Mouse (Mus musculus) layer of hippocampus, adult 2 months (tissue): ENCODE results near the gene Hoxb9. TPM values are rescaled to one million over a fixed set of nuclear protein-coding genes. Genes with fewer than 3 reads are reported as not detected.

Experiments
- DNase-seq, 2 experiments: peaks; one replicate each; pipeline ENCODE4 v3.0.0; 2022; ENCODE audit warnings: low spot score in 2 of 2
- H3K27ac ChIP-seq: fragments of 200-600 bp; 2 replicates; pipeline ENCODE4 v1.8.1; 2022
- H3K4me3 ChIP-seq: fragments of 200-600 bp; 2 replicates; pipeline ENCODE4 v1.8.1; 2022; ENCODE audit warnings: mild to moderate bottlenecking
- CTCF ChIP-seq: fragments of 200-600 bp; conservative IDR thresholded peaks from 2 replicates; pipeline ENCODE4 v1.8.1; 2022; ENCODE audit warnings: antibody characterized with exemption, mild to moderate bottlenecking, moderate library complexity
- total RNA-seq, 2 experiments: library from RNA; stranded (reverse); gene quantifications; 2 replicates each; pipeline ENCODE4 v1.2.3; 2021

Hoxb9 gene
- total RNA-seq, 2 experiments from 2014 or later: not detected

DNA sequence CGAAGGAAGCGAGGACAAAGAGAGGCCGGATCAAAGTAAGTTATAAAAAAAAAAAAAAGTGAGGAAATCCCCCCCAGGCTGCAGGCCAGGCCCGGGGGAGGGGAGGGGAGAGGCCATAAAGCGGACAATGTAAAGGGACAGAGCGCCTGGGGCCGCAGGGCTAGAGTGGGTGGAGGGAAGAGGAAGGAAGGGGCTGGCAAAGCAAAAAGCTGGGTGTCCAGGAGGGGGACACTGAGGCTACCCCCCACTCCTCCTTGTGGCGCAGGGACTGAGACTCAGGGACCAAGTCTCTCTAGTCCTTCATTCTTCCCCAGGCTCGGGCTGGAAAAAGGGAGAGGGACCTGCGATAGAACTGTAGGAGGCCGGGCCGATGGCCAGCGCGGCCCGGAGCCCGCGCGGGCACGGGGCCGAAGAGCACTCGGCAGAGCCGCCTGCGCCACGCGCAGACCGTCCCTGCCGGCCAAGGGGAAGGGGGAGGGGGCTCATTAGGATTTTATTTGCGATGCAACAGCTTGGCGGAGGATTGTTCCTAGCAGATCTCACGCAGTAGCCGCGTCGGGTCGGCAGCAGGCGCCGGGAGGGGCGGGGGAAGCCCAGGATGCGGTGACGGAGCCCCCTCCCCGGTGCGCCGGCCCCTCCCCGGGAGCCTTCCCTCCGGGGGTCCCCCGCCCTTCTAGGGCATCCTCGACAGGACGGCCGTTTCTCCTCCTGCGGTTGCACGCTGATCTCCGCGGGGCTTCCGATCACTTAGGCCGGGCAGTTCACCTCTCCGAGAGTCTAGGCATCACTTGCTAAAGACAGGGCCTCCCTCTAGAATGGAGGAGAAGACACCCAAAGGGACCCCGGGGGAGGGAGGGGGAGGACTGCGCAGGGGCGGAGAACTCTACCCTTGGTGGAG is 1.0 kb downstream of the Hoxb9 start:
- no peak overlapping the region for H3K27ac ChIP-seq
- TF ChIP-seq CTCF: no peak
- no peak for DNase-seq
- no peak overlapping the region for H3K4me3 ChIP-seq

DNA sequence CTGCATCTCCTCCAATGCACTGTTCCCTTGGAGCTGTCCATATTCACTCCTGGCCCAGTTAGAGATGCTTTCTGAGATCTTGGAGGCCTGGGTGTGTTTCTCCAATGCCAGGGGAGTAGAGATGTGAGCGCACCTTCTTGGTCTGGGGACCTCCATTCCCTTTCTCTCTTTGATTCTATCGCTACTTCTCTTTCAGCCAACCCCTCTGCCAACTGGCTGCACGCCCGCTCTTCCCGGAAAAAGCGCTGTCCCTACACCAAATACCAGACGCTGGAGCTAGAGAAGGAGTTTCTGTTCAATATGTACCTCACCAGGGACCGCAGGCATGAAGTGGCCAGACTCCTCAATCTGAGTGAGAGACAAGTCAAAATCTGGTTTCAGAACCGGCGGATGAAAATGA is 3.2 kb downstream of the Hoxb9 start:
- Histone ChIP-seq H3K4me3 (no peak overlapping the region), H3K27ac (no peak overlapping the region)
- TF ChIP-seq CTCF: no peak
- no peak for DNase-seq

DNA sequence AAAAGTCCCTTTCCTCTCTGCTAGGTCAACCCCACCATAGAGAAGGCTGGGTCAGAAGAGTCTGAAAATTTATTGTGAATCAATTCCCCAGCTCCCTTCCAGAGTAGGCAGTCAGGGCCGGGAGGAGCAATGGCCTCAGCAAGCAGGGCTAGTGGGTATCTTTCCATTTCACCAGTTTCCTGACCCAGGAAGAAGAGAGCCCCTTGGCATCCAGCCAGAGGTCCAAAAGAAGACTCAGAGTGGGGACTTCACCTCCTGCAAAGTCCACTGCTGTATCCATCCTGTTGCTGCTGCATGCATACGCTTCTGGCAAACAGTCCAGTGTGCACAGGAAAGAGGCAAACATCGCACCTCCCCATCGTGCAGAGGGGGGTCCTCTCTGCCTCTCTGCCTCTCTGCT is 4.6 kb downstream of the Hoxb9 start:
- no peak for TF ChIP-seq CTCF
- no peak overlapping the region for H3K4me3 ChIP-seq
- no peak overlapping the region for H3K27ac ChIP-seq
- no peak for DNase-seq

DNA sequence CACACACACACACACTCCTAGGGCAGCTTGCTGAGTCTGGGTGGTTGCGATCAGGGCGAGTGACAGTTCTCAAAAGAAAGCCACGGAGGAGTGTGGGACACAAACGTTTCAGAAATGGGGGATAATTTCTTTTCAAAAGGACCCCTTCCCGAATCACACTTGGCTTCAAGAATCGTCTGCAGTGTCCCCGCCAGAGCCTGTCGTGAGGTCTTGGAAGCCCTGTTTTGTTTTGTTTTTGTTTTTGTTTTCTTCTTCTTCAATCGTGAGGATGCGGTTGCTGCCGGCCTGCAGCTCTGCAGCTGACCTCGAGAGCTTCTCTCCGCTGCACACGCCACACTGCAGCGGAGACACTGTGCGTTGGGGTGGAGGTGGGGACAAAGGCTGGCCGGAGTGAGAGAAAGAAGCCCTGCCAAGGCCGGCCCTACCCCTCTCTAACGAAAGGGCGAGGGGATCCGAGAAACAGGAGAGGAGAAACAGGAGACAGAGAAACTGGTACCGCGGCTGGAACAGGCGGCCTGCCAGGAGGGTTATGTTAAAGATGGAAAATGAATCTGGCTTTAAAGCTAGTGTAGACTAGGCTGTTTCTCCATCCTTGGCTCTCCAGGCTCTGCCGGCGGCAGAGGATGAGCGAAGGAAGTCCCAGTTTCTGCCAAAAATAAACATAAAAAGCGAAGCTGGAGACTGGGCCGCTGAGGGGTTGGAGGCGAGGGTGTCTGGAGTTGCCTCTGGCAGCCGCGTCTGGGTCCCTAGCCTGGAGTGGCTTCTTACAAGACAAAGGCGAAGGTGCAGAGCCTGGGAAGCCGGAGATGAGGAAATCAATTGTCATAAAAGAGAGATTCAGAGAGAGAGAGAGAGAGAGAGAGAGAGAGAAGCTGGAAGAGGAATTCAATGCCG is 6.1 kb downstream of the Hoxb9 start:
- Histone ChIP-seq H3K27ac (no peak overlapping the region), H3K4me3 (no peak overlapping the region)
- DNase-seq: no peak
- no peak for TF ChIP-seq CTCF

DNA sequence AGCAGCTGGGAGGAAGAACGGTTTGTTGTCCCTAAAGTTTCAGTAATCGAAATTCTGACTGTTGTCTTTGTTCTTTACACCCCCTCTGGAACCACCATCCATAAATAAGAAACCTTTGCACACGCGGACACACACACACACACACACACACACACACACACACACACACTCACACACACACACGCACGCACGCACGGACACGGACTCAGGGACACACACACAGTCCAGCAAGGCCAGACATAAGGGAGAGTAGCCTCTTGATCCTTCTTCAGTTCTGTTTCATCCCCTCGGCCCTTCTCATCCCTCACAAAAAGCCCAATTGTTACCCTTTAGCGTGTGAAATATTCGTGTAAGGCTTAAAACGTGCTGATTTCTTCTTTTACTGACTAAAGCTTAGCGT is 7.1 kb downstream of the Hoxb9 start:
- Histone ChIP-seq H3K4me3 (no peak overlapping the region), H3K27ac (no peak overlapping the region)
- no peak for TF ChIP-seq CTCF
- DNase-seq: no peak

DNA sequence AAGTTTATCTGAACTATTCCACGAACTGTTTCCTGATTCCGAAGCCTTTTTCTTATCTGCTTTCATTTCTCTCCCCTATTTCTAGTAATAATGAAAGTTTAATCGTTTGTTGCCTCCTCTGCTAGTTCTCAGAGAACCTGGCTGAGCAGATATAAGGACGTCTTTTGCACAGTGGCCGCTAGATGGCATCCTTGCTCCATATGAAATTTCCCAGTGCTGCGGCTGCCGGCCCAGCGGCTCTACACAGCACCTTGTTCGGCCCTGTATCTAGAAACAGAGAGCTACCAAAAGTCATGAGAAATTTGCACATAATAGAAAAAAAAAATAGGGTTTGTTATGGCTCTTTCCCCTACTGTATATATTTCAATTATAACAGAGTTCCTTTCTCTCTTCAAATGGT is 7.5 kb downstream of the Hoxb9 start:
- Histone ChIP-seq H3K4me3 (no peak overlapping the region), H3K27ac (no peak overlapping the region)
- peak; percentile 97 for TF ChIP-seq CTCF
- DNase-seq: peak; percentile 80 to 90

DNA sequence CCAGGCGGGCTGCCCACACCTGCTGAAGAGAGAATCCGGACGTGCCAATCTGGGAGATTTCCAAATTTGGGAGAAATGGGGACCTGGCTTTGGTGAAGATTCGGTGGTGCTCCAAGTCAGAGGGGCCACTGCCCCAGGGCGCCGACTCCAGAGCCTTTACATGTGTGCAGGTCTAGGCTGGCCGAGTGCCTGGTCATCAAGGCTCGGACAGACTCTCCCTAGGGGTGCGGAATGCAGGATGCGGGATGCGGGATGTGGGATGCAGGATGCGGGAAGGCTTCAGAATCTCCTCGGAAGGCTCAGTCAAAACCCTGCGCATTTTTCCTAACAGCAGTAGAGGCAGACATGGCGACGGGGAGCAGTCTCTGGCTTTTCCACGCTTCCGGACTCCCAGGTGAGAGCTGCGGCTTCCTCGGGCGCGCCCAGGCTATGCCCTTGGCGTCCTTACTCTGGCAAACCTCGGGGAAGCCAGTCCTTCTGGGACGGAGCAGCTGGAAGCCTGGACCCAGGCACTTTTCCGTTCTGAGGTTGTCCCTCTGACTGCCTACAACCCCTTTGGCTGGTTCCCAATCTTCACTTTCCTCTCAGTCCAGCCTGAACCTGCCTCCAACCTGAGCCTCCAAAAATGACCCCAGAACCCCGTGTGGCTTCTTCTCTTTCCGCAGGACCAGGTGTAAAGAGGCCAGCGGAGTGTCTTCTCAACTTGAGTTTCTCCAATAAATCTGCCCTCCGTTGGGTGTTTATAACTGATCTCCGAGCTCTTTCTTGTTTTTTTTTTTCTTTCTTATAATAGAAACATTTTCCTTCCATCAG is 8.4 kb downstream of the Hoxb9 start:
- no peak for TF ChIP-seq CTCF
- no peak for DNase-seq
- no peak overlapping the region for H3K27ac ChIP-seq
- H3K4me3 ChIP-seq: no peak overlapping the region

DNA sequence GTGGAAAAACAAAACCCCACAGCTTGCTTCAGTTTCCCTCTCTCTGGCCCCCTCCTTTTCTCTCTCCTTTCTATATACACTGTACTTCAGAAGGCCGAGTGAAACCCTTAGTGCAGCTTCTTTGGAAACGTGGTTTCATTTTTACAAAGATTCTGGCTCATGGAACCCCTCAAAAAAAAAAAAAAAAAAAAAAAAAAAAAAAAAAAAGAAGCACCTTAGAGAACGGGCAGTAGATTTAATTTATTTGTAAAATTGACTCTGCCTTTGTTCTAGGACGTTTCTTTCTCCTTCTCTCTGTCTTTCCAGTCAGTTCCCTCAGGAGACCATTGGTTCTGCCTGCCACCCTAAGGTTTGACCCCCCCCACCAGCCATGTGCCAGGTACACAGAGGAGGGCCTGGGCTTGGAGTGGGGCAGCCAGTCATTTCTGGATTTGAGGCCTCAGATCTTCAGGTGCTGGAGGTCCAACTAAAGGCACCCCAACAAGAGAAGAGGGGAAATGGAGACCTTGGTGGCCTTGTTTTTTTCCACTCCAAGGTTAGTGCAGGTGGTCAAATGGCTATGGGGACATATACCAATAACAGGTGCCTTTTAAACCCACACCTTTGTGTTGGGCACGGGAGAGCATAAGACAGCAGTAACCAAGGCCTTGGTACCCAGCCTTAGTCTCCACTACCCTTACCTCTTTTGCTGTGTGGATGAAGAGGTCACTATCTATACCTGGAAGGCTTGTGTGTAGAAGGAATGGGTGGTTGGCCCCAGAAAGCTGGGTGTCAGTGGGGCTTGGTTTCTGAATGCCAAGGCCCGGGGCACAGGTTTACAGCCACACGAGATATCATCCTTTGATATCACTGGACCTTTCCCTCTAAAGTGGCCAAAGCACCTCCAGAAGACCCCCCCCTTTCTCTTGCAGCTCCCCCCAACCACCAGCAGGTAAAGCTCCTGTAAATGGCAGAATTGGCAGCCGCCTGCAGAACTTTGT is 9.4 kb downstream of the Hoxb9 start:
- Histone ChIP-seq H3K27ac (no peak overlapping the region), H3K4me3 (no peak overlapping the region)
- DNase-seq: no peak
- no peak for TF ChIP-seq CTCF

DNA sequence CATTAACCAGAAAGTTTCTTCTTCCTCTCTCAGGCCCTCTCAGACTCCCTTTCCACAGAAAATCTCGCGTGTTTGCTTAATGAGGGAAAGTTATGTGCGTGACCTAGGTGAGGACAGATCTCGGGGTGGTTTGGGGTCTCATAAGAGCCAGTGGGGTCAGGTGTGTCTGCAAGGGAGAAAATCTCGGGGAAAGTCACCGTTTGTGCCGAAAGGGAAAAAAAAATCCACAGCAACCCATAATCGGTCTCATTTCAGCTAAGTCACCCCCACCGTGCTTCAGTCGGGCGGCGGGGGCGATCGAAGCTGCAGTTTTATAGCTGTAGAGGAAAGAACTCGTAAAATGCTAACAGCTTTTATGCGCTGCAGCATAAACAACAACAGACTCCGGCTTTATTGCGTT is 10.1 kb downstream of the Hoxb9 start:
- DNase-seq: no peak
- Histone ChIP-seq H3K4me3 (no peak overlapping the region), H3K27ac (no peak overlapping the region)
- no peak for TF ChIP-seq CTCF

DNA sequence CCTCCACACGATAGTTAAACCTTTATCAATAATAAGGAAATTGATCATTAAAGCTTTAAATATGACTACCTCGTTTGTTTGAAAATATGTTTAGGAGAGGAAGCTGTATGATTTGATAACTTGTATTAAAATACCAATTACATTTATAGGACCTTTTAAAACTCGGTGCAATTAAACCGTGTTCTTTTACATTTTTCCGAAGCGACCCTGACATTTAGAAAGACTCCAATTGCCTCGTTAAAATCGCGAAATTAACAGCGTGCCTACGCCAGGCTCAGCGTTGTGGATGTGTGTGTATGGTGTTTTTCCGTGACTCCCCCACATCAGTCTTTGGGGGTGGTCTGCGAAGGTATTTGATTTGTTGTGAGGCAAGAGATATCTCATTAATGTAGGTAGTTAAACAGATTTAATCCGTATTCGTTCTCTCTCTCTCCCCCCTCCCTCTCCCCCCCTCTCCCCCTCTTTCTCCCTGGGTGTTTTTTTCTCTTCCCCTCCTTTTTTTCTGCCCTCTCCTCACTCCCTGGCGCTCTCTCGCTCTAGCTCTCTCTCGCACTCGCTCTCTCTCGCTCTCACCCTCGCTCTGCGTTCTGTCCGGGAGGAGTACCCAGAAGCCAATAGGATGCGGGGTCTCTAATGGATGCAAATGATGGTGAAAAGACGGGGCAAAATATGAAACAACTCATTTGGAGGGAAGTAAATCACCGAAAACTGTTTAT is 10.8 kb downstream of the Hoxb9 start, which contains the start of gene Hoxb8:
Gene Hoxb8, plus strand, starts transcription at position 51 of the 716 bp plus-strand sequence.
- Histone ChIP-seq H3K4me3 (no peak within 1 kb of the TSS), H3K27ac (no peak within 1 kb of the TSS)
- DNase-seq: no peak
- no peak for TF ChIP-seq CTCF

DNA sequence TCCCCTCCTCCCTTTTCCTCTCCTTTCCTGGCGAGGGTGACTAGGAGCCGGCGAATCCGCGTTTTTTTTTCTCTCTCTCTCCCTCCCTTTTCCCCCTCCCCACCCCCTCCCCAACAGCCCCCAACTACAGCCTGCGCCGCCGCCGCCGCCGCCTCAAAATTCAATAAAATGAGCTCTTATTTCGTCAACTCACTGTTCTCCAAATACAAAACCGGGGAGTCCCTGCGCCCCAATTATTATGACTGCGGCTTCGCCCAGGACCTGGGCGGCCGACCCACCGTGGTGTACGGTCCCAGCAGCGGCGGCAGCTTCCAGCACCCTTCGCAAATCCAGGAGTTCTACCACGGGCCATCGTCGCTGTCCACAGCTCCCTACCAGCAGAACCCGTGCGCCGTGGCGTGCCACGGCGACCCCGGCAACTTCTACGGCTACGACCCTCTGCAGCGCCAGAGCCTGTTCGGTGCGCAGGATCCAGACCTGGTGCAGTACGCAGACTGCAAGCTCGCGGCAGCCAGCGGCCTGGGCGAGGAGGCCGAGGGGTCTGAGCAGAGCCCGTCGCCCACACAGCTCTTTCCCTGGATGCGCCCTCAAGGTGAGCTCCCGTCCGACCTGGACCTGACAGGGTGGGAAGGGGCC is 11.7 kb downstream of the Hoxb9 start:
- no peak overlapping the region for H3K27ac ChIP-seq
- no peak for TF ChIP-seq CTCF
- no peak for DNase-seq
- no peak overlapping the region for H3K4me3 ChIP-seq
